Mouse (Mus musculus) neural tube, embryonic 12.5 days (tissue): ENCODE measurements around the gene Mical3. TPM values are rescaled to one million over a fixed set of nuclear protein-coding genes. Genes with fewer than 3 reads are reported as not detected.
"Not testable (repeated sequence)": the region's sequence is repeated elsewhere in the genome, so short reads cannot be mapped to it uniquely, and the experiment has no call there.

Experiments used
- ATAC-seq: fragments of 200-750 bp; cut with Nextera tagmentation; 2 replicates; pipeline ENCODE4 v1.8.0; 2017; ENCODE audit warnings: low read depth, mild to moderate bottlenecking, moderate TSS enrichment, moderate library complexity; ENCODE audit not compliant: low FRiP score
- H3K27ac ChIP-seq: fragments of 300-500 bp; sonication (generic); 2 replicates; pipeline ENCODE4 v1.5.1; 2016
- H3K27me3 ChIP-seq: fragments of 300-500 bp; sonication (generic); replicated peaks from 2 replicates; pipeline ENCODE4 v1.6.1; 2016; ENCODE audit warnings: mild to moderate bottlenecking
- H3K36me3 ChIP-seq: fragments of 300-500 bp; sonication (generic); 2 replicates; pipeline ENCODE4 v1.6.1; 2016; ENCODE audit warnings: mild to moderate bottlenecking
- H3K4me1 ChIP-seq: fragments of 300-500 bp; sonication (generic); 2 replicates; pipeline ENCODE4 v1.6.1; 2016
- H3K4me2 ChIP-seq: fragments of 300-500 bp; sonication (generic); replicated peaks from 2 replicates; pipeline ENCODE4 v1.6.1; 2016; ENCODE audit warnings: mild to moderate bottlenecking
- H3K4me3 ChIP-seq: fragments of 300-500 bp; sonication (generic); 2 replicates; pipeline ENCODE4 v1.5.1; 2016
- H3K9ac ChIP-seq: fragments of 300-500 bp; sonication (generic); 2 replicates; pipeline ENCODE4 v1.6.1; 2016; ENCODE audit warnings: mild to moderate bottlenecking
- H3K9me3 ChIP-seq: fragments of 300-500 bp; sonication (generic); 2 replicates; pipeline ENCODE4 v1.6.1; 2016; ENCODE audit warnings: mild to moderate bottlenecking
- WGBS: fragments of 180-500 bp; shearing (Covaris S2); methylation state at CpG from one replicate; pipeline ENCODE4 v1.1.7; 2016; 5-methylcytosine and 5-hydroxymethylcytosine counted together
- polyA plus RNA-seq: library from polyadenylated mRNA; unstranded; fragments of >200 nt; fragmentation: Nextera tagmentation; extraction: Ambion mirVana; gene quantifications from 2 replicates; pipeline ENCODE4 v1.2.1, GENCODE M21; 2016

Mical3 gene
- polyA plus RNA-seq, 1 experiment from 2014 or later = 17.3 TPM

DNA sequence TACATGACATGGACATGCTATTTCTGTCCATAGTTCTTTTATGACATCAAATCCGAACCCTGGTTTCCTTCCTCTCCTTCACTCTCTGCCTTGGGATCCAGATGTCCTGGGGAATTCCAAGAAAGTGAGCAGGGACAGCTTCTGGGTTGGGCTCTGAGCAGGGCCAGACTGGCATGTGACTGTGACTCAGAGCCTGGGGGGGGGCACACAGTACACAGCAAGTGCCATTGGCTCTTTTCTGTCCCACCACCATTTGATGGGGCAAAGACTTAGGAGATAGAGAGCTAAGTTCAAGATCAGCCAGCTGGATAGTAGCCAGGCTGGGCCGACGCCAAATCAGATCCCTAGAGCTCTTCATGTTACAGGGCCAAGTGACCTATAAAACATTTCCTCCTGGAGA lies 203.0 kb downstream of the Mical3 start:
- H3K4me2 ChIP-seq = no peak overlapping the region
- peaks cover 11% of the 10 kb centered on the region for H3K36me3 ChIP-seq
- H3K27ac ChIP-seq = no peak overlapping the region
- no peaks in the 10 kb centered on the region for H3K4me1 ChIP-seq
- H3K27me3 ChIP-seq = no peaks in the 10 kb centered on the region
- no peaks in the 10 kb centered on the region for H3K9me3 ChIP-seq
- H3K4me3 ChIP-seq = no peak overlapping the region
- H3K9ac ChIP-seq = no peak overlapping the region
- 85% methylated on average over 3 of the region's 3 CpGs for WGBS
- ATAC-seq = no peak

DNA sequence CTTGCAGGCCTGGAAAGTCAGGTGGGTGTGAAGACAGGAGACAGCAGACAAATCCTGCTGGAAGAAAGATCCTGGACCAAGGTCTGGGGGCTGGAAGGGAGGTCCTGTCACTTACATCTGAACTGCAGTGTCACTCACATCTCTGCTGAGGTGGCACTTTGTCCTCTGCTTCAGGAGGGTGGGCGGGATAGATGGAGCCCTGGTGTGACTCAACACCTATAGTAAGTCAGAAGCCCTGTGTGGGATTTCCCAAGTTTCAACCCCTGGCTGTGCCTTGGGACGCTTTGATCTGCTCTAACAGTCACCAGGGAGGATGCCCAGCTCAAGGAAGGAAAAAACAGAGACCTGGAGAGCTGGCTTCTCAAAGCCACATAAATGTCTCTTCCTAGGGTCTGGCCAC lies 203.9 kb downstream of the Mical3 start:
- Histone ChIP-seq H3K27me3 (no peaks in the 10 kb centered on the region), H3K4me2 (no peak overlapping the region), H3K4me1 (no peaks in the 10 kb centered on the region), H3K4me3 (no peak overlapping the region), H3K9me3 (no peaks in the 10 kb centered on the region), H3K27ac (no peak overlapping the region), H3K9ac (no peak overlapping the region), H3K36me3 (0 out of 2 replicates have a peak, but pooled peaks cover 3% of the 10 kb centered on the region)
- no peak for ATAC-seq
- WGBS = 63% methylated on average over 2 of the region's 2 CpGs

DNA sequence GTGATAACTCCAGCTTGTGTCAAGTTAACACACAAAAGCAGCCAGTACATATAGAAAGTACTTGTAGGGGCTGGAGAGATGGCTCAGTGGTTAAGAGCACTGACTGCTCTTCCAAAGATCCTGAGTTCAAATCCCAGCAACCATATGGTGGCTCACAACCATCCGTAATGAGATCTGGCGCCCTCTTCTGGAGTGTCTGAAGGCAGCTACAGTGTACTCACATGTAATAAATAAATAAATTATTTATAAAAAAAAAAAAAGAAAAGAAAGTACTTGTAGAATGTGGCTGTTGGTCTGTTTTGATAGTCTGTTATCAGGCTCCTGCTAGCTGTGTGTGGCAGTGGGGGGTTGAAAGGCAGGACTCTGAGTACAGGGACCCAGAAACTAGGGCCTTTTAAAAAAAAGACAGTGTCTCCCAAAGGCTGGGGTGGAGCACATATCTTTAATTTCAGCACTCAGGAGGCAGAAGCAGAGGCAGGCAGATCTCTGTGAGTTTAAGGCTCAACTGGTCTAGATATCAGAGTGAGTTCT lies 205.9 kb downstream of the Mical3 start:
- ATAC-seq = not testable (repeated sequence)

DNA sequence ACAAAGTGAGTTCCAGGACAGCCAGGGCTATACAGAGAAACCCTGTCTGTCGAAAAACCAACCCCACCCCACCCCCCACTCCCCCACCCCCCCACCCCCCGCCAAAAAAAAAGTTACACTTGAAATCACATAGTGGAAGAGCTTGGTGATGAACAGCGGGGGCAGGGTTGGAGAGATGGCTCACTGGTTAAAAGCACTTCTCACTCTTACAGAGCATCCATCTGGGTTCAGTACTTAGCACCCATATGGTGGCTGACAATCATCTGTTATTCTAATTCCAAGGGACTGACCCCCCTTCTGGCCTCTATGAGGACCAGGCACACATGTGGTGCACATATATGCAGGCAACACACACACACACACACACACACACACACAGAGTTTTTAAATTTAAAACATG lies 212.8 kb downstream of the Mical3 start:
- Histone ChIP-seq H3K9me3 (0 out of 2 replicates have a peak, but pooled peaks cover 10% of the 10 kb centered on the region), H3K4me2 (no peak overlapping the region), H3K36me3 (no peaks in the 10 kb centered on the region), H3K4me1 (peaks cover 9% of the 10 kb centered on the region; the same call in 1 of the 2 replicates), H3K9ac (no peak overlapping the region), H3K27ac (no peak overlapping the region), H3K4me3 (no peak overlapping the region), H3K27me3 (no peaks in the 10 kb centered on the region; the same call in 1 of the 2 replicates)
- 52% methylated on average over 3 of the region's 3 CpGs for WGBS
- no peak for ATAC-seq

More for the DNA sequence above, 205.9 kb downstream of the Mical3 start:
- not testable (repeated sequence) for H3K4me2 ChIP-seq, H3K9me3 ChIP-seq, H3K27me3 ChIP-seq, H3K36me3 ChIP-seq, H3K27ac ChIP-seq, H3K9ac ChIP-seq, H3K4me1 ChIP-seq, H3K4me3 ChIP-seq
- 73% methylated on average over 2 of the region's 2 CpGs for WGBS

DNA sequence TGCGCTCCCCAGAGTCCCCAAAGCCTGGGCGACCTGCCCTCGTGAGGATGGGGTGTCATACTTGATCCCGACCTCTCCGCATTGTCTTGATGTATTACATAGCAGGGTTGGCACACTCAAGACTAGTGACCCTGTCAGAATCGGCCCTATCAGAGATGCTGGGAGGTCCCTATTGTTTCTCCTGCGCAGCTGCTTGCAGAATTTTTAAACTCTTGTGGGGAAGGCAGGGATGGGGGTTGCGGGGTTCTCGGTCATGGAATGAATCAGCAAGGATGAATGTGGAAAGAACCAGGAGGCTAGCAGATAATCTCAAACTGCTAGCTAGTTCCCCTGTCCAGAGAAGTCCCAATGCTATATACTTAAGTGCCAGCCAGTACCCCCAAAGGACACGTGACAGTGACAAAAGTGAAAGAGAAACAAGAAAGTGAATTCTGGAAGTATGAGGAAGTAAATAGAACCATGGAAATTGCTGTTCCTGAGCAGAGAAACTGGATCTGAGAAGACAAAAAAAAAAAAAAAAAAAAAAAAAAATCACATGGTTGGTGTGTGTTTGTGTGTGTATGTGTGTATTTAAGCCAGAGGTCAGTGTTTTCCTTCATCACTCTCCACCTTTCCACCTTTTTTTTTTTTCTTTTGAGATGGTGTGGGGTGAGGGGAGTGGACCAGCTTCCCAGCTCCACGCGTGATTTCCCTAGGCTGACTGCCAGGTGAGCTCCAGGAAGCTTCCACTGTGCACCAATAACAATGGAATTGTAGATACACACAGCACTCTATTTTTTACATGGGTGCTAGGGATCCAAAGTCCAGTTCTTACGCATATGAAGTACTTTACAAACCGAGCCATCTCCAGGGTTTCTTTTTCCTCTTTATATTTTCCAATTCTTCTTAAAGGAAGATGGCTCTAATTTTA lies 213.6 kb downstream of the Mical3 start:
- H3K9me3 ChIP-seq, H3K27me3 ChIP-seq, H3K27ac ChIP-seq, H3K36me3 ChIP-seq, H3K4me1 ChIP-seq: not testable (repeated sequence)
- WGBS = 21% methylated on average over 13 of the region's 14 CpGs
- Histone ChIP-seq H3K9ac (0 out of 2 replicates have a peak overlapping the region, but pooled peaks have one; percentile 57), H3K4me3 (peak overlapping the region; percentile 60), H3K4me2 (peak overlapping the region; percentile 99)
- peak; percentile 7; the same call in 1 of the 2 replicates for ATAC-seq

DNA sequence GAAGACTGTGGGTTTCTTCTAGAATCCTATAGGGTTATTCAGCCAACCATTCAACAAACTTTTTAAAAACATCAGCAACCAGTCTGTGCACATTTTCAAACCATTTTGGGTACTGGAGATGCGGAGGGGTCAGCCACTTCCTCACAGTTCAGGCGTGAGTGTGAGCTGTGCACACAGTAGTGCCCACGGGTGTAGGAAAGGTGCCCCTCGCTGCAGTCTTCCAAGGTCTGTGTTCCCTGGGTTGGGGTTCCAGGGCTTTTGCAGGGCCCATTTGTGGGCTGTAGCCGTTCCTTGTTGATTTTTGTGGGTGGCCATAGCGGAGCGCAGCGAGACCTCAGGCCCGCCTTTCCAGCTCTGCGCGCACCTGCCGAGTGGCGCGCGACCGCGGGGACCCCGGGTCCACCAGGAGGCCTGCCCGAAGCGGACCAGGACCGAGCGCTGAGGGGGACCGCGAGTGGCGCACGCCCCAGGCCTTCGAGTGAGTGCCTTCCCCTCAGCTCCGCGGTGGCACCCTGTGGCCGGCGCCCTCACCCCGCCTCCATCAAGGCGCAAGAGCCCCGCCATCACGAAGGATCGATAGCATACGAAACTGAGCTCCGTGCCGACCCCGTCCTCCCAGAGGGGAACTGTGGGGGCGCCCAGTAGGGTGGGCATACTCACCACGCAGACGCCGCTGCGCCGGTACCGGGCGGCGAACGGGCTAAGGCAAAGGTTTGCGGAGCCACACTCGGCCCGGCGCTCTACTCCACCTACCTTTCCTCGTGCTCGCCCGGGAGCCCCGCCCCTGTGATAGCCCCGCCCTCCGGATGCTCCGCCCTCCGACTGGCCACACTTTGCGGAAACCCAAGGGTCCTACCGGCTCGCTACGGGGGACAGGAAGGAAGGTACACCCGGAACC lies 214.5 kb downstream of the Mical3 start, which contains the start of gene Bid:
Gene Bid, minus strand, starts transcription at position 780 of the 898 bp plus-strand sequence.
- WGBS = 1% methylated on average over 67 of the region's 67 CpGs
- Histone ChIP-seq H3K9me3 (0 out of 2 replicates have a peak, but pooled peaks cover 5% of the 10 kb centered on the region), H3K27ac (no peak within 1 kb of the TSS), H3K4me1 (peaks cover 9% of the 10 kb centered on the region; the same call in 1 of the 2 replicates), H3K4me3 (peak within 1 kb of the TSS; percentile 60), H3K36me3 (no peaks in the 10 kb centered on the region), H3K4me2 (peak within 1 kb of the TSS; percentile 99), H3K27me3 (no peaks in the 10 kb centered on the region; the same call in 1 of the 2 replicates), H3K9ac (peak within 1 kb of the TSS; percentile 57)
- peak; percentile 91 for ATAC-seq

DNA sequence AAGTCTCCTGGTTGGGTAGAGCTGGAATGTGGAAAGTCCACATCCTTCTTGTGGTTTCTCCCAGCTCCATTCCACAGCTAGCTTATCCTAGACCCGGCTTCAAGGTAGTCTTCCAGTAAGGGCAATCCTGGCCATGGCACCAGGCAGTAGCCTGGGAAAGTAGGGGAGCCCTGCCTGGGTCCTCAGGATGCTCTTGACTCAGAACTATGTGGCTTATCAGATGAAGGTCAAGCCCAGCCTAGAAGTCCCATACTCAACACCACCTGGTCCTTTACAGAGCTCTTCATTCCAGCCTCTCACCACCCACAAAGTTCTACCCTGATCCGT lies 215.2 kb downstream of the Mical3 start:
- ATAC-seq = no peak
- 36% methylated on average over 2 of the region's 2 CpGs for WGBS
- Histone ChIP-seq H3K9ac (no peak overlapping the region), H3K4me2 (peak overlapping the region; percentile 99), H3K27me3 (no peaks in the 10 kb centered on the region; the same call in 1 of the 2 replicates), H3K36me3 (no peaks in the 10 kb centered on the region), H3K4me3 (peak overlapping the region; percentile 60; the same call in 1 of the 2 replicates), H3K9me3 (no peaks in the 10 kb centered on the region), H3K4me1 (peaks cover 9% of the 10 kb centered on the region; the same call in 1 of the 2 replicates), H3K27ac (no peak overlapping the region)

DNA sequence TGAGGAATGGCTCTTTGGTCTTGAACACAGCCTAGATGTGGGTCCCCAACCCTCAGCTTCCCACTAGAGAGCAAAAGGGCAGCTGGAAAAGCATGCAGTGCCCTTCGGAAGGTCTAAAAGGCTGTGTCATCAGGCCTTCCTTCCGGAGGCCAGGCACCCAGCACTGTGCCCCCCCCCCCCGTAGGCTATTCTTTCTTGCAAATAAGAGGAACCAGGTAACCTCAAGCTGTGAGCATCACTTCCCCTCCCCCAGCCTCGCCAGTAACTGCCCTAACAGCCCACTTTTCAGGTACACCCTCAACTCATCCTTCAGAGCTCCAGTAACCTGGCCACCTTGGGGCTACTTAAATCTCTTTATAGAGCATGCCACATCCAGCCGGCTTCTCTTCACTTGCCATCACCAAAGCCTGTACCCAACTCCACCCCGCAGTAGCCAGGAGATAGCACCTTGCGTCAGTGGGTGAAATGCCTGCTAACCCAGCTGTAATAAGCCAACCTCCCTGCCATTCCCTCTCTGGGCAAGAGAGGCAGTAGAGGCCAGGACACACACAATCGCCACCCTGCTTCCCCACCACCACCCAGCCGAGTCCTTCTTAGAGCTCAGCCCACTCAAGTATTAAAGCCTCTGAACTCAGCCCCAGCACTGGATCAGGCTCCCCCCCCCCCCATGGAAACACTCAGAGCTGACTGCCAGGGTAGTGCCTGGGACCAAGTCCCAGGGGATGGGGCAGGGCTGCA lies 215.7 kb downstream of the Mical3 start:
- no peaks in the 10 kb centered on the region for H3K9me3 ChIP-seq
- H3K27ac ChIP-seq = no peak overlapping the region
- no peaks in the 10 kb centered on the region; the same call in 1 of the 2 replicates for H3K27me3 ChIP-seq
- H3K36me3 ChIP-seq = no peaks in the 10 kb centered on the region
- no peak for ATAC-seq
- peaks cover 9% of the 10 kb centered on the region; the same call in 1 of the 2 replicates for H3K4me1 ChIP-seq
- no peak overlapping the region for H3K4me2 ChIP-seq
- 41% methylated on average over 9 of the region's 9 CpGs for WGBS
- no peak overlapping the region for H3K4me3 ChIP-seq
- no peak overlapping the region for H3K9ac ChIP-seq

DNA sequence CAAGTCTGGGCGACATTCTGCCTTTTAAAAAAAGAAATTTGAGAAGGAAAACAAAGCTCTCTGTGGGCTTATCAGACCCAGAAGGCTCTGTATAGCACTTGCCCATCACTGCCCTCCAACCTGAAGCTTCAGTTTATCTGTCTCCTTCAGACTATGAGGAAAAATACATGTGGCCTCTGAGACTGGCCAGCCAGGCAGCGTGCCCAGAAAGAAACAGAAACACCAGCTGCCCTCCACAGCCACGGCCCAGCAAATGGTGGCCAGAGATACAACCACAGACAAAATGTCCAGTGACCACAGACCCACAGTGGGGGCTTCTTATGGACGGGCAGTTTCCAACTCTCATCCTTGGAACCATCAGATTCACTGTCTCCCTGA lies 216.3 kb downstream of the Mical3 start:
- Histone ChIP-seq H3K4me3 (no peak overlapping the region), H3K9me3 (no peaks in the 10 kb centered on the region), H3K27ac (no peak overlapping the region), H3K4me1 (peaks cover 9% of the 10 kb centered on the region; the same call in 1 of the 2 replicates), H3K4me2 (no peak overlapping the region), H3K9ac (no peak overlapping the region), H3K27me3 (no peaks in the 10 kb centered on the region; the same call in 1 of the 2 replicates), H3K36me3 (no peaks in the 10 kb centered on the region)
- ATAC-seq = no peak
- 77% methylated on average over 4 of the region's 4 CpGs for WGBS

DNA sequence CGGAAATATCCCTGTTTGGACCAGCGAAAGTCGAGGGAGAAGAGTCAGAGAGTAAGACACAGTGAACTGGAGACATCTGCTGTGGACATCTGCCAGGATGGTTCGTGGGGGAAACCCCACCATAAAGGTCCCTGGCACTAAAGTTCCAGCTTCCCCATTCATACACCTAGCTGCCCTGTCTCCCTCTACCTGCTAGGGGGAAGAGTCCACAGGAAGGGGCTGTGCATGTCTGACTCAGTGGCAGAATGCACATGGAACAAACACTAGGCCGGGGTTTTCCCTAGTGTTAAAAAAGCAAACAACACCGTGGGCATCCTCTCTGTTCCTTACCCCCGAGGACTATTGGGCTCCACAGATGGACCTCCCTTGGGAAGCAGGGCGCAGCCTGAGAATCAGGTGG lies 217.0 kb downstream of the Mical3 start:
- no peak overlapping the region for H3K4me2 ChIP-seq
- H3K9ac ChIP-seq = no peak overlapping the region
- no peaks in the 10 kb centered on the region for H3K9me3 ChIP-seq
- no peak for ATAC-seq
- H3K4me1 ChIP-seq = peaks cover 9% of the 10 kb centered on the region; the same call in 1 of the 2 replicates
- H3K27ac ChIP-seq = no peak overlapping the region
- no peak overlapping the region for H3K4me3 ChIP-seq
- H3K27me3 ChIP-seq = no peaks in the 10 kb centered on the region; the same call in 1 of the 2 replicates
- no peaks in the 10 kb centered on the region for H3K36me3 ChIP-seq
- whole genome bisulfite sequencing = 86% methylated on average over 8 of the region's 8 CpGs

DNA sequence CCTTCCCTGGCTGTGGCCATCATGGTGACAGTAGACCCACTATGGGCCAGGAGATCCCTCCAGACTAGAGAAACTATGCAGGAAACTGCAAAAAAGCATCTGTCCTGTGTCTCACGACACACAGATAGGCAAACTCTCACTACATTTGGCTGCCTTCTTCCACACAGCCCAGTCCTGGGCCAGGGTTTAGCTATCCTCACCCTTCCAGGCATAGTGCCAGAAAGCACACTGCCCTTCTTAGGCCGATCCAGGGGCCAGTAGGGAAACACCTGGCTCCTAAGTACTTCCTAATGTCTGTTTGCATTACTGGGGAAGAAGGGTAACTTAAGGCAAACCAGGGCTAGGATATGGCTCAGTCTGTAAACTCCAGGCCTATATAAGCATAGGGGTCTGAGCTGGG lies 217.9 kb downstream of the Mical3 start:
- Histone ChIP-seq H3K4me3 (no peak overlapping the region), H3K27ac (no peak overlapping the region), H3K36me3 (no peaks in the 10 kb centered on the region), H3K9me3 (no peaks in the 10 kb centered on the region), H3K4me1 (peaks cover 9% of the 10 kb centered on the region; the same call in 1 of the 2 replicates), H3K4me2 (no peak overlapping the region), H3K9ac (no peak overlapping the region), H3K27me3 (no peaks in the 10 kb centered on the region; the same call in 1 of the 2 replicates)
- 79% methylated on average over 2 of the region's 2 CpGs for WGBS
- ATAC-seq = no peak
